Mouse (Mus musculus) thymus, postnatal 10 days (tissue): ENCODE measurements at regions not wholly inside any gene's neighbourhood (a gene's known extent, or its start where the extent isn't known, plus 50 kb on each side); places are given as distances from the start of the nearest gene placed in this dataset.

ENCODE experiments used
- DNase-seq, 2 experiments: peaks; one replicate each; pipeline ENCODE4 v3.0.0; 2021; ENCODE audit warnings: low spot score in 2 of 2

- no peak for DNase-seq
Observed at GRCm38 (mm10) chr2:72825251-72825650, 155.0 kb downstream of the Sp3 start.

GRCm38 (mm10) chr2:72829139-72829538 is 151.1 kb downstream of the Sp3 start:
- DNase-seq = no peak

GRCm38 (mm10) chr2:72832770-72833169 is 147.5 kb downstream of the Sp3 start:
- DNase-seq = no peak

- no peak for DNase-seq
Observed at GRCm38 (mm10) chr2:72838085-72838727, 142.0 kb downstream of the Sp3 start.

GRCm38 (mm10) chr2:72839673-72840072 is 140.6 kb downstream of the Sp3 start:
- no peak for DNase-seq

GRCm38 (mm10) chr2:72841367-72841766 is 138.9 kb downstream of the Sp3 start:
- no peak for DNase-seq

GRCm38 (mm10) chr2:72843610-72844009 is 136.6 kb downstream of the Sp3 start:
- DNase-seq = no peak

GRCm38 (mm10) chr2:72849441-72850192 is 130.6 kb downstream of the Sp3 start:
- no peak for DNase-seq

- no peak for DNase-seq
Observed at GRCm38 (mm10) chr2:72852509-72852908, 127.7 kb downstream of the Sp3 start.

- no peak for DNase-seq
Observed at GRCm38 (mm10) chr2:72855276-72855970, 124.8 kb downstream of the Sp3 start.

GRCm38 (mm10) chr2:72855971-72856755 is 124.1 kb downstream of the Sp3 start:
- no peak for DNase-seq

- no peak for DNase-seq
Observed at GRCm38 (mm10) chr2:72857377-72857776, 122.9 kb downstream of the Sp3 start.

- DNase-seq = no peak
Observed at GRCm38 (mm10) chr2:72865462-72866365, 114.5 kb downstream of the Sp3 start.

GRCm38 (mm10) chr2:72866366-72866688 is 113.9 kb downstream of the Sp3 start:
- DNase-seq = no peak

GRCm38 (mm10) chr2:72868173-72868572 is 112.1 kb downstream of the Sp3 start:
- DNase-seq = no peak

GRCm38 (mm10) chr2:72871836-72872235 is 108.4 kb downstream of the Sp3 start:
- DNase-seq = no peak

- no peak for DNase-seq
Observed at GRCm38 (mm10) chr2:72873948-72874347, 106.3 kb downstream of the Sp3 start.

GRCm38 (mm10) chr2:72874533-72874932 is 105.7 kb downstream of the Sp3 start:
- DNase-seq = peak; percentile 15 to 34

- DNase-seq = peak in 1 of 2 experiments; percentile 26
Observed at GRCm38 (mm10) chr2:72875677-72876076, 104.6 kb downstream of the Sp3 start.

GRCm38 (mm10) chr2:72880016-72880415 is 100.2 kb downstream of the Sp3 start:
- no peak for DNase-seq

GRCm38 (mm10) chr2:72881554-72881953 is 98.7 kb downstream of the Sp3 start:
- DNase-seq = no peak
